Mouse (Mus musculus) ovary, postnatal 14 days (tissue): ENCODE results near the gene Fam117a.

Experiments
- DNase-seq: peaks from one replicate; pipeline ENCODE4 v3.0.0; 2022; ENCODE audit warnings: low spot score

The Fam117a gene

DNA sequence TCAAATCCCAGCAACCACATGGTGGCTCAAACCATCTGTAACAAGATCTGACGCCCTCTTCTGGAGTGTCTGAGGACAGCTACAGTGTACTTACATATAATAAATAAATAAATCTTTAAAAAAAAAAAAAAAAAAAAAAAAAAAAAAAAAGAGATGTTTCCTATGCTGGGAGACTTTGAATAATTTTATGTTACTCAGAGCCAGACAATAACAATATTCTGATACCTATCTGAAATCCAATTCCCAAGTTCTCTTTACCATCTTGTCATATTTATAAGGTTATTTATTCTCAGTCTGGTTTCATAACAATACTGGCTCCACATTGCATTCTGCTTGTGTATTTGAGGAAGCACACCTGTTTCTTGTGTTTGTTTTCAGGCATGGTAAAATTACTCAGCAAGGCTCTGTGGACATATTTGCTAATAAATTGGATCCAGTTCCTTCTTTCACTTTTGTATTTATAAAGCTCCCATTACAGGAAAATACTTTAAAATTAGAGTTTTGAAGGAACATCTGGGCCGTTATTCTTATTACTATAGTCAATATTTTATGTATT, 84.1 kb downstream of the Fam117a start:
- DNase-seq: no peak

GRCm38 (mm10) chr11:95423505-95423904, 86.7 kb downstream of the Fam117a start:
- DNase-seq: no peak

DNA sequence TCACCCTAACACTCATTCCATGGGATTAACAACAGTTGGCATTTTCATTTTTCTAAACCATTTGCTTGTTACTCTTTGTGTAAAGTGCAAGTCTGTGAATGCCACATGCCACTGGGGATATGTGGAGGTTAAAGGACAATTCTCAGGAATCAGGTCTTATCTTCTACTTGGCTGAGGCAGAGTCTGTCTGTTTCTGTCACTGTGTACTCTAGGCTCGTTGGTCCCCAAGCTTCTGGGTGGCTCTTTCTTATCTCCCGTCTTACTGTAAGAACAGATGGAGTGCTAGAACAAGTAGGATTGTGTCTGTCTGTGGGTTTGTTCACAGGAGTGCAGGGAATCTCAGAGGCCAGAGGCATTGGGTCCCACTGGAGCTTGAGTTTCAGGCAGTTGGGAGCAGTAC, 94.5 kb downstream of the Fam117a start:
- no peak for DNase-seq
